Mouse (Mus musculus): ENCODE measurements around the gene Parp12. TPM values are rescaled to one million over a fixed set of nuclear protein-coding genes. Genes with fewer than 3 reads are reported as not detected.

Gene Parp12
- polyA plus RNA-seq, 1 experiment from 2014 or later: 5.2 TPM

DNA sequence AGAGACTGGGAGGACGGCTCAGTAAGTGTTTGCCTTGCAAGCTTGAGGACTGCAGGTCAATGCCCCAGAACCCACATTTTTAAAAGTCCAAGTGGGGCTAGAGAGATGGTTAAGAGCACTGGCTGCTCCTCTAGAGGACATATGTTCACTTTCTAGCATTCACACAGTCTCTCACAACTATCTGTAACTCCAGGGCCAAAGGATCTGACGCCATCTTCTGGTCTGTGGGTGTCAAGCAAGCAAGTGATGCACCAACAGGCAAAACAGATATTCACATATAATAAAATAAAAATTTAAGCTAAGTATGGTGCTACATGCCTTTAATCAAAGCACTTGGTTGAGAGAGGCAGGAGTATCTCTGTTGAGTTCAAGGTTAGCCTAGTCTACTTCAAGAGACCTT, 11.3 kb downstream of the Parp12 start:
- no peaks in the 10 kb centered on the region for H3K36me3 ChIP-seq
- no peaks in the 10 kb centered on the region for H3K27me3 ChIP-seq
- 63% methylated on average over 2 of the region's 2 CpGs for WGBS
- no peak overlapping the region for H3K9ac ChIP-seq
- H3K4me3 ChIP-seq: no peak overlapping the region
- no peak overlapping the region for H3K4me2 ChIP-seq (replicated peaks)
- no peak overlapping the region for H3K27ac ChIP-seq
- no peaks in the 10 kb centered on the region for H3K4me1 ChIP-seq
- H3K9me3 ChIP-seq (replicated peaks): no peaks in the 10 kb centered on the region
- no peak for ATAC-seq (ENCODE audit: low FRiP score)

DNA sequence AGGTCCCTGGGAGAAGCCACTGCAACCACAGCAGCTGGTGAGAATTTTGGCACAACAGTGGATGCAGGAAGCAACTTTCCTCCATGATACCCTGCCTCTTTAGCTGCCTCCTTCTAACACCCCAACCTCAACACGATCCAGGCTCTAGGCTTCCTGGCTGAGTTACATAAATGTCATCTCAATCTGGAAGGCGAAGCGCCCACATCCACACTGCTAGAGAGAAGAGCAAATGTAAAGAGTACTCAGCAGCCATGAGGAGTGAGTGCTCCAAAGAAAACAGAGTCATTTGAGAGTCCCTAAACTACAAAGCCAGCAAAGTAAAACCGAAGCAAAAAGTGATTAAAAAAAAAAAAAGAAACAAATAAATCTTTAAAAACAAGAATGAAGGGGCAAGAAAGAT, 13.5 kb downstream of the Parp12 start:
- H3K4me2 ChIP-seq (replicated peaks): no peak overlapping the region
- 84% methylated on average over 4 of the region's 4 CpGs for WGBS
- no peaks in the 10 kb centered on the region for H3K4me1 ChIP-seq
- H3K27me3 ChIP-seq: no peaks in the 10 kb centered on the region
- H3K9ac ChIP-seq: no peak overlapping the region
- H3K27ac ChIP-seq: no peak overlapping the region
- ATAC-seq (ENCODE audit: low FRiP score): no peak
- no peak overlapping the region for H3K4me3 ChIP-seq
- H3K9me3 ChIP-seq (replicated peaks): no peaks in the 10 kb centered on the region
- no peaks in the 10 kb centered on the region for H3K36me3 ChIP-seq

DNA sequence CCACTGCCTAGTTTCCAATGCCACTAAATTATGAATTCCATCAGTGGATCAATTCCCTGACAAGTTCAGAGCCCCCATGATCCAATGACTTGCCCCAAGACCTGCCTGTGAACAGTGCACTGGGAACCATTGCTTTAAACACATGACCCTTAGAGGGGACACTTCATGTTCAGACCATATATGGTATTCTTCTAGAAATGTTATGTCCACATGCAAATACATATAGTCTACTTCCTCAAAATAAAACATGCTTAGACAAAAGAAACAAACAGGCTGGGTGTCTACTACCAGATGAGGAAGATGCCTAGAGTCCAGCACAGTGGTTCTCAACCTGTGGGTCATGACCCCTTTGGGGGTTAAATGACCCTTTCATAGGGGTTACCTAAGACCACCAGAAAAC, 41.7 kb downstream of the Parp12 start:
- no peak overlapping the region for H3K9ac ChIP-seq

DNA sequence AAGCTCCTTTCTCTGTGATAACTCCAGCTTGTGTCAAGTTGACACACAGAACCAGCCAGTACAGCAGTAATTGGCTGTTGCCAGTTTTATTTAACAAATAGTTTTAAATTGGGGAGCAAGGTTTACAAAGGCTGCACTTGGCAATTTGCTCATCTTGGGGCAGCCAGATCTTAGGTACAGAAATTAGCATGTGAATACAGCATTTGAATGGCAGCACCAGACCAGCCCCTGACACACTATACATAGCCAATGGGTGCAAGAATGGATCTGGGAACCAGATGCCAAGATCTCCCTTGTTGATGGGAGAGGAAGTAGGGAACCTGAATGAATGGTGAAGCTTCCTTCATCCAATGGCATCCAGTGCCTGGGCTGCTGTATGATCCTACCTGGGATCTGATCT, 44.0 kb downstream of the Parp12 start:
- H3K9me3 ChIP-seq (replicated peaks): no peaks in the 10 kb centered on the region
- H3K9ac ChIP-seq: no peak overlapping the region
- ATAC-seq (ENCODE audit: low FRiP score): no peak
- H3K36me3 ChIP-seq: no peaks in the 10 kb centered on the region
- no peak overlapping the region for H3K27ac ChIP-seq
- no peaks in the 10 kb centered on the region for H3K27me3 ChIP-seq
- peaks cover 6% of the 10 kb centered on the region; the same call in 1 of the 2 replicates for H3K4me1 ChIP-seq
- no peak overlapping the region for H3K4me2 ChIP-seq (replicated peaks)
- H3K4me3 ChIP-seq: no peak overlapping the region

More for the DNA sequence above, 41.7 kb downstream of the Parp12 start:
- Histone ChIP-seq H3K4me3 (no peak overlapping the region), H3K9me3 (replicated peaks) (no peaks in the 10 kb centered on the region), H3K4me1 (peaks cover 6% of the 10 kb centered on the region; the same call in 1 of the 2 replicates), H3K27ac (no peak overlapping the region), H3K36me3 (no peaks in the 10 kb centered on the region), H3K27me3 (no peaks in the 10 kb centered on the region), H3K4me2 (replicated peaks) (no peak overlapping the region)
- no peak for ATAC-seq (ENCODE audit: low FRiP score)

DNA sequence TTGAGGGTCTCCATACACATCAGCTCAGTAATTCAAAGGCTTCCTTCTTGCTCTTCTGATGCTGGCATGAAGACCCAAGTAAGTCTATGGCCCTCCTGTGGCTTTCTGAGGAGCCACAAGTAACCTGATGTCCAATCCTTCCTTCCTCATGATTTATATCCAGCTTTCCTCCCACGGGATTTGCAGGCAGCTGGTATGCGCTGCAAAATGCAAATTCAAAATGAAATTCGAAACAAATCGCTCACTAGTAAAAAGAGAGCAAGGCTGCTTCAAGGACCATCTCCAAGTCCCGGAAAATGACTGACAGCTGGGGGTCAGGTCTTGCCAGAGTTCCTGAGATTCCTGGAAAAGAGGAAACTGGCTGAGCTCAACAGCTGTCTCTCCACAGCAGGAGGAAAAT, 45.5 kb downstream of the Parp12 start:
- H3K9ac ChIP-seq: no peak overlapping the region
- no peaks in the 10 kb centered on the region for H3K9me3 ChIP-seq (replicated peaks)
- H3K4me2 ChIP-seq (replicated peaks): no peak overlapping the region
- no peak for ATAC-seq (ENCODE audit: low FRiP score)
- no peaks in the 10 kb centered on the region for H3K27me3 ChIP-seq
- peaks cover 6% of the 10 kb centered on the region; the same call in 1 of the 2 replicates for H3K4me1 ChIP-seq
- no peak overlapping the region for H3K4me3 ChIP-seq
- no peak overlapping the region for H3K27ac ChIP-seq
- no peaks in the 10 kb centered on the region for H3K36me3 ChIP-seq
- WGBS: 47% methylated on average over 5 of the region's 5 CpGs

DNA sequence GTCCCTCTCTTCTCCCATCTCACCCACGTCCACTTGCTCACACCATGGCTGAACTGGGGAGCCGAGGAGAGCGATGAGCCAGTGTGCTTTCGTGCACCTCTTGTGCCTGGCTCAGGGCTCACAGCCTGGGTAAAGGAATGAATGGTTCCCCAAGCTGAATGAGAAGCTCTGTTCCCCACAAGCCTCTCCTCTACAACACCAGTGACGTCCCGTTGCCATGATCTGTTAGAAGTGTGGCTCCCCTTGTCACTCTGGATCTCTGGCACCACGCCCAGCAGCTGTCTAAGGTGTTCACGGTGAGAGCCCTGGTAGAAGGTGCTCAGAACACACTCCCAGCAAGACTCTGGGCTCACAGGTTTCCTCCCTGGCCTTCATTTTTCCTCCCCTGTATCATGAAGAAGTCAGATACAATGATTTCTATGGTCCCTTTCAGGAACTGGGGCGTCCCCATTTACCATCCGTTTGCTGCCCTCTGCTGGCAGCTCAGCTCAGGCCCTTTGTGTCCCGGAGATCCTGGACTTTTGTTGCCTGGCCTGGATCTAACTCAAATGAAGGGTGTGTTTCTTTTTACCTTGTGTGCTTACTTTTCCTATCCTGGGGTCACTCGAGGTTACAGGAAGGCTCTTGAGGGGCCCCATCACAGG, 51.1 kb downstream of the Parp12 start:
- Histone ChIP-seq H3K27ac (no peak overlapping the region), H3K27me3 (no peaks in the 10 kb centered on the region), H3K4me2 (replicated peaks) (no peak overlapping the region), H3K4me3 (no peak overlapping the region), H3K9ac (no peak overlapping the region), H3K4me1 (no peaks in the 10 kb centered on the region), H3K9me3 (replicated peaks) (no peaks in the 10 kb centered on the region), H3K36me3 (no peaks in the 10 kb centered on the region)
- peak; percentile 78 for ATAC-seq (ENCODE audit: low FRiP score)
- WGBS: 47% methylated on average over 12 of the region's 12 CpGs

DNA sequence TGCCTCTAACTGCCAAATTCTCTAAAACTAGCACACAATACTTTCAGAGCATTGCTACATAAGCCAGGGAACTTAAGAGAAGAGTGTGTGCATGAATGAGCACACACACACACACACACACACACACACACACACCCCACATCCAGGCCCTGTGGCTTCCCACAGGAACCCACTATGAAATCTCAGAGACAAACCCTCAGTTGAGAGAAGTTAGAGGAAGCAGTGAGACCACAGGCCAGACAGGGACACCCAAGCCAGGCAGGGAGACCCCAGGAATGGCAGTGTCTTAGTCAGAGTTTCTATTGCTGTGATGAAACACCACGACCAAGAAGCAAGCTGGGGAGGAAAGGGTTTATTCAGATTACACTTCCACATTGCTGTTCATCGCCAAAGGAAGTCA, 54.6 kb downstream of the Parp12 start:
- ATAC-seq (ENCODE audit: low FRiP score): no peak
- Histone ChIP-seq H3K4me1 (peaks cover 16% of the 10 kb centered on the region), H3K27me3 (no peaks in the 10 kb centered on the region), H3K9ac (no peak overlapping the region), H3K4me3 (no peak overlapping the region), H3K4me2 (replicated peaks) (no peak overlapping the region), H3K36me3 (no peaks in the 10 kb centered on the region), H3K9me3 (replicated peaks) (no peaks in the 10 kb centered on the region), H3K27ac (no peak overlapping the region)
- WGBS: 69% methylated on average over 2 of the region's 2 CpGs

DNA sequence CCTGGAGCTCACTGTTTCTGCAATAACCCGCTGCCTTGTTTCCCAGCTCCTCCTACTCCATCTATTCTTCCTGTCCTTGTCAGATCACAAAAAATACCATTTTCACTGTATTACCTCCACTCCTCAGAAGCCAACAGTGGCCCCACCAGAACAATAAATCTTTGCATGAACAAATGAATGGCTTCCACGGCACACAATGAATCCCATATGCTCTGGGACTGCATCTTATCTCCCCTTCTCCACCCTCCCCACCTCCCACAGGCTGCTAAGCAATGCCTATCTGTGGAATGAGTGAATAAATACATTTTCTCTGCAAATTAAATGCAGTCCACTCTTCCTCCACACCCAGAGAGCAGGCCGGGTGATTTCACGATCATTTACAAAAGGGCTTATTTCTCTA, 57.0 kb downstream of the Parp12 start:
- no peaks in the 10 kb centered on the region for H3K9me3 ChIP-seq (replicated peaks)
- no peak overlapping the region for H3K4me2 ChIP-seq (replicated peaks)
- no peak overlapping the region for H3K9ac ChIP-seq
- ATAC-seq (ENCODE audit: low FRiP score): peak; percentile 55
- H3K27ac ChIP-seq: 0 out of 2 replicates have a peak overlapping the region, but pooled peaks have one; percentile 18
- no peaks in the 10 kb centered on the region for H3K36me3 ChIP-seq
- H3K4me1 ChIP-seq: peaks cover 16% of the 10 kb centered on the region
- H3K27me3 ChIP-seq: no peaks in the 10 kb centered on the region
- 41% methylated on average over 4 of the region's 4 CpGs for WGBS
- no peak overlapping the region for H3K4me3 ChIP-seq

DNA sequence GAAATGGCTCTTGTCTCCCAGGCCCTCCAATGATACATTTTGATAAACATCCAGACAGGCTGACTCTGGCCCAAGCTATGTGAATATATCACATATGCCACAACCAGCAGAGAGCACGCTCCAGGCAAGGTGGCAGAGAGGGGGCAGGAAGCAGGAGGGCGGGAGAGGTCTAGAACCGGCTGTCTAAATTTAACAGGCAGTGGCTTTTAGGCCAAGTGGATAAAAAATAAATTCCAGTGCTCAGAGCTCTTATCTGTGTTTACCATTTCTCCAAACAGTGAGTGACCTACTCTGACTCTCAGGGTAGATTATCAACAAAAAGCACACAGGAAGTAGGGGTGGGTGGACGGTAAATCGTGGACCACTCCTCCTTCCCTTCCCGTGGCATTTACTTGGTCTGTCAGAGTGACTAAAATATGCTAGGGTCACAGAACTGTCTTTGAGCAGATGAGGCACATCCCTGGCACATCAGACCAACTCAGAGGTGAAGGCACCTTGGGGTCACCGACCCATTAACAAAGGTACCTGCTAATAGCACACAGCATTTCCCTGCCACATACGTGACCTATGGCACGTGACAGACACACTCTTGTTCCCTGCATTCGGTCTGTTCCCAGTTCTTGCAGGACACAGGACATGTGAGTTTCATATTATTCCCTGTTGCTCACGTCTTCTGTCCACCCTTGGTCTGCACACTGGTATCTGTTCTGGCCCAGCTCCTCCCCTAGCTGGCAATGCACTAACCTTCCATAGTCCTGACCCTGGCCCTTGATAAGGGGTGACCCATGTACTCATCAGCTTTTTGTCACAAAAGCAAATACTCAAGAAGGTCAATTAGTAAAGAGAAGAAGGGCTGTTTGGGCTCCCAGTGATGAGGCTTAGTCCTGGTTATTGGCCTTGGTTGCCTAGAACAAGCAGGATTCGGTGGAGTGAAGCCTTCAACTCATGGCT, 58.3 kb downstream of the Parp12 start:
- no peak overlapping the region for H3K4me2 ChIP-seq (replicated peaks)
- H3K4me3 ChIP-seq: no peak overlapping the region
- WGBS: 86% methylated on average over 12 of the region's 12 CpGs
- H3K36me3 ChIP-seq: no peaks in the 10 kb centered on the region
- H3K9ac ChIP-seq: no peak overlapping the region
- H3K27me3 ChIP-seq: no peaks in the 10 kb centered on the region
- H3K4me1 ChIP-seq: peaks cover 17% of the 10 kb centered on the region
- H3K27ac ChIP-seq: no peak overlapping the region
- no peaks in the 10 kb centered on the region for H3K9me3 ChIP-seq (replicated peaks)
- no peak for ATAC-seq (ENCODE audit: low FRiP score)

DNA sequence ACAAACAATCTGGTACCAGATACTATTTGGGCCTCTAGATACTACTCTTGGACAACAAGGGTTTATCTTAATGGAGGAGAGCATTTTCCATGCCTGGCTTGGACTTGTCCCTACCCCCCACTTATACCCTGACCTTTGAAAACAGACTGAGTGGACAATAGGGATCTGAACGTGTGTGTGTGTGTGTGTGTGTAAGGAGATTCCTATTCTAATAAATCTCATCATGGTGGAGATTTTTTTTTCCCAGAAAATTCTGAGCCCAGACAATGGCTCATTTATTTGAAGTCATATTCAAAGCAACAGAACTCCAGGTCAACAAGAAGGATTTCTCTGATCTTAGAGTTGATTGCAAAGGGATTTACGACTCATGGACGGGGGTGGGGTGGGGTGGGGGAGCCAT, 59.2 kb downstream of the Parp12 start:
- H3K27ac ChIP-seq: no peak overlapping the region
- no peak overlapping the region for H3K4me2 ChIP-seq (replicated peaks)
- H3K27me3 ChIP-seq: no peaks in the 10 kb centered on the region
- no peaks in the 10 kb centered on the region for H3K9me3 ChIP-seq (replicated peaks)
- no peak overlapping the region for H3K9ac ChIP-seq
- no peak overlapping the region for H3K4me3 ChIP-seq
- no peak for ATAC-seq (ENCODE audit: low FRiP score)
- peaks cover 23% of the 10 kb centered on the region for H3K4me1 ChIP-seq
- no peaks in the 10 kb centered on the region for H3K36me3 ChIP-seq
- WGBS: 76% methylated on average over 3 of the region's 3 CpGs

DNA sequence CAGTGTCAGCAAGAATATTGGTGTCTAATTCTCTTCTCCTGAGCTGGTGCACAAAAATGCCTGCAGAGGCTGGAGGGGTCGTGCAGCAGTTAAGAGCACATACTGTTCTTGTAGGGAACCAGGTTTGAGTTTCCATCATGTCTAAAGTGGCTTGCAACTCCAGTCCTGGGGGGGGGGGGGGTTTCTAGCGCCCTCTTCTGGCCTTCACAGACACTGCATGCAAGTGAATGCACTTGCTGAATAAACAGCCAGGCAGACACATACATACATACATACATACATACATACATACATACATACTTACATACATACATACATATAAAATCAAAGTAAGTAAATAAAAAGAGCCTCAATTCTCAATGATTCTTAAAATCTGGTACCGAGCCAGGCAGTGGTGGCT, 59.8 kb downstream of the Parp12 start:
- Histone ChIP-seq H3K4me3 (no peak overlapping the region), H3K4me1 (peaks cover 23% of the 10 kb centered on the region), H3K4me2 (replicated peaks) (no peak overlapping the region), H3K9me3 (replicated peaks) (no peaks in the 10 kb centered on the region), H3K27ac (no peak overlapping the region), H3K27me3 (no peaks in the 10 kb centered on the region), H3K9ac (no peak overlapping the region), H3K36me3 (no peaks in the 10 kb centered on the region)
- no peak for ATAC-seq (ENCODE audit: low FRiP score)
- 57% methylated on average over 3 of the region's 3 CpGs for WGBS

DNA sequence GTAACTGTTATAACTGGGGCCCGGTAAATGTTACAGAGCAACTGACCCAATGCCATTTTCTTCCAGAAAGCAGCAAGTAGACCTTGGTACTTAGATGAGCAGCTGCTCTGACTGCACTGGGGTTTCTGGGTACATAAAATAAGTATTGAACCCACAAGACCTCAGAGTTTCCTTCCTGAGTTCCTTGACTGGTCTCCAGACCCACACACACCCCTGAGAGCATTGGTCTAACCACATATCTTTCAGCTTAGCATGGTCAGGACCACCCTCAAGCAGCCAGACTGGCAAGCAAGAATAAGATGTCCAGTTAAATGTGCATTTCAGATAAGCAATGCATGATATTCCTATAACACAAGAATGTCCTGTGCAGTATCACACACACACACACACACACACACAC, 61.0 kb downstream of the Parp12 start:
- H3K4me3 ChIP-seq: no peak overlapping the region
- H3K9me3 ChIP-seq (replicated peaks): no peaks in the 10 kb centered on the region
- WGBS: 96% methylated on average over 1 of the region's 1 CpGs
- H3K4me1 ChIP-seq: peaks cover 23% of the 10 kb centered on the region
- no peak overlapping the region for H3K9ac ChIP-seq
- no peak overlapping the region for H3K27ac ChIP-seq
- H3K27me3 ChIP-seq: no peaks in the 10 kb centered on the region
- H3K4me2 ChIP-seq (replicated peaks): no peak overlapping the region
- ATAC-seq (ENCODE audit: low FRiP score): no peak
- H3K36me3 ChIP-seq: no peaks in the 10 kb centered on the region

DNA sequence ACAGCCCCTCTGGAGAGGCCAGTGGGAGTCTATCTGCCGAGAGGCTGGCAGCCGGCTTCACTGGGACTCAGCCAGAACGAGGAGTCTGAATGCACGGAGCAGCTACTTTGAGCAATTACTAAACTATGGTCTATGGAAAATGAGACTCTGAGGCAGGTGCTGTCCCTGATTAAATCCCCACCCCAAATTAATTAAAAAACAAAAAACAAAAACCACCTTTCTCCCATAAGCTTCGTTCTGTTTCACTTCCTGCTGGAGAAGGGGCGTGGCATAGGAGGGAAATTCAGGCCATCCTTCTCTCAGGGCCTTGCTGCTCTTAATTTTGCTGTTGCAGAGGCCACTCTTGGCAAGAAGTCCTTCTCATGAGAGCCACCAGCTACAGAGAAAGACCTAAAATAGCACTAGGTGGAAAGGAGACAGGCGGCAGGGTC, 62.3 kb downstream of the Parp12 start:
- no peaks in the 10 kb centered on the region for H3K36me3 ChIP-seq
- H3K4me1 ChIP-seq: peaks cover 18% of the 10 kb centered on the region
- H3K27ac ChIP-seq: no peak overlapping the region
- no peak overlapping the region for H3K4me2 ChIP-seq (replicated peaks)
- H3K27me3 ChIP-seq: no peaks in the 10 kb centered on the region
- no peak for ATAC-seq (ENCODE audit: low FRiP score)
- H3K4me3 ChIP-seq: no peak overlapping the region
- no peaks in the 10 kb centered on the region for H3K9me3 ChIP-seq (replicated peaks)
- 66% methylated on average over 7 of the region's 7 CpGs for WGBS
- H3K9ac ChIP-seq: no peak overlapping the region

Measured in hindbrain, embryonic 12.5 days (tissue).